Mouse (Mus musculus) brain, embryonic 14.5 days (tissue): ENCODE measurements at regions not wholly inside any gene's neighbourhood (a gene's known extent, or its start where the extent isn't known, plus 50 kb on each side); places are given as distances from the start of the nearest gene placed in this dataset.

Source experiments
- DNase-seq: peaks from one replicate; pipeline ENCODE4 v3.0.0-alpha.2; 2011; ENCODE audit warnings: low read depth
- CTCF ChIP-seq: fragments of 200-500 bp; IDR thresholded peaks from 2 replicates; pipeline ENCODE4 v1.5.1; 2012; ENCODE audit warnings: inconsistent platforms, mild to moderate bottlenecking, moderate library complexity, borderline replicate concordance; ENCODE audit not compliant: insufficient read depth, insufficient read length; ENCODE audit errors: extremely low read depth
- POLR2A ChIP-seq: fragments of 200-500 bp; IDR thresholded peaks from 2 replicates; pipeline ENCODE4 v1.6.1; 2012; ENCODE audit warnings: mild to moderate bottlenecking, inconsistent platforms, borderline replicate concordance; ENCODE audit not compliant: poor library complexity, insufficient read depth, insufficient read length, severe bottlenecking; ENCODE audit errors: extremely low read depth

DNA sequence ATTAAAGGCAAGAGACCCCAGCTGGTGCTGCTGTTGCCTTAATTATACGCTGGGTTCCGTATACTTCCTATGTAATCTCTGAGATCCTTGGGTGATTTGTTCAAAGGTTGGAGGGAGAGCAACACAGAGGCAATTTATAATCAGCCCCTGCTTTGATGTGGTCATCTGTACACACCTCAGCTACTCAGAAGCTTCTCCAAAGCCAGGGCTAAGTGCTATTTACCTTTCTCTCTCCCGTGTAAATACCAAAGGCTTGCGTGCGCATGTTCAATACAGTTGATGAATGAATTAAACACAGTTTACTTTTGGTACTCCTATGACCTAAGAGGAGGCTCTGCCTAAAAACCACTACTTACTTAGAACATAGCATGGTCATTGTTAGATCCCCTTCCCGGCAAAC lies 93.8 kb upstream of the Frmd6 start:
- no peak for DNase-seq
- TF ChIP-seq CTCF (no peak), POLR2A (no peak)

DNA sequence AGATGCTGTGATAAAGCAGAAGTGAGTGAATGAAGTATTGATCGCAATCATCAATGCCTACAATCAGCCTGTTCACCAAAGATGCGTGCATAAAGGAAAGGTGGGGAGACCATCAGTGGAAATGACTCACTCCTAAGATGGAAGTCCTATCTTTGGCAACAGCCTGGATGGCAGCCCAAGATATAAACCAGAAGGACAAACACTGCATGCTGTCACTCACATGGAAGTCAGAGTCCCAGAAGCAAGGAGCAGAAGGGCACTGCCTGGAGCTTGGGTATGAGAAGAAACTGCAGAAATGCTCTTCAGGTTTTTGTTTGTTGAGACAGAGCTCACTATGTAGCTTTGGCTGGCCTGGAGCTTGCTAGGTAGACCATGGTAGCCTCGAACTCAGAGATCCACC lies 92.7 kb upstream of the Frmd6 start:
- TF ChIP-seq POLR2A = no peak
- TF ChIP-seq CTCF = no peak
- DNase-seq = no peak

DNA sequence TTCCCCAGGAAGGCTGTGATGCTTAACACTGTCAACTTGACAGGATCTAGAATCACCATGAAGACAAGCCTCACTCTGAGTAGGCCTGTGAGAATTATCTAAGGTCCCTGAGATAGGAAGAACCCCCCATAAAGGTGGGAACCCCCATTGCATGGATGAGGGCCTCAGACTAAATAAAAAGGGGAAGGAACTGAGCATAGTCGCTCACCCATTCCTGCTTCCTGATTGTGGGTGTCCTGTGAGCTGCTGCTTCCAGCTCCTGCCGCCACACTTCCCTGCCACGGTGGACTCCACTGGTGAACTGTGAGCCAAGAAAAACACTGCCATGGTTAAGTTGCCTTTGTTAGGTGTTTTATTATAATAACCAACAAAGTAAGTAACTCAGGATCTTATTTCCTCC lies 86.8 kb upstream of the Frmd6 start:
- TF ChIP-seq CTCF (no peak), POLR2A (no peak)
- no peak for DNase-seq

DNA sequence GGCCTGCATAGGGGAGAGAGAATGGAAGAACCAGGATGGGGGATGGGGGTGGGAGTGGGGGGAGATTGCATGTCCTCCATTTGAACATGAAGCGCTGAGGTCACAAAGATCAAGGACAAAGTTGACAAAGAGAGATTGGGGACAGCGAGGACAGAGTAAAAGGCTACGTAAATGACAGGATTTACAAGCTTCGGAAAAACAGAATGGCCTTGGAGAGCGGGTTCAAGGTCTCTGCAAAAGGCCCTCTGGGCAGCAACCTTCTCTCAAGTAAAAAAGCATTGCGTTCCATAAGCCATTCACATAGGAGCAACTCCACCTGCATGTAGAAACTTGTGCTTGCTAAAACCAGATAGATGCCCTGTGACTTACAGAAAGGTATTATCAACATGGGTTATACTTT lies 86.0 kb upstream of the Frmd6 start:
- TF ChIP-seq POLR2A = no peak
- no peak for TF ChIP-seq CTCF
- DNase-seq = no peak

DNA sequence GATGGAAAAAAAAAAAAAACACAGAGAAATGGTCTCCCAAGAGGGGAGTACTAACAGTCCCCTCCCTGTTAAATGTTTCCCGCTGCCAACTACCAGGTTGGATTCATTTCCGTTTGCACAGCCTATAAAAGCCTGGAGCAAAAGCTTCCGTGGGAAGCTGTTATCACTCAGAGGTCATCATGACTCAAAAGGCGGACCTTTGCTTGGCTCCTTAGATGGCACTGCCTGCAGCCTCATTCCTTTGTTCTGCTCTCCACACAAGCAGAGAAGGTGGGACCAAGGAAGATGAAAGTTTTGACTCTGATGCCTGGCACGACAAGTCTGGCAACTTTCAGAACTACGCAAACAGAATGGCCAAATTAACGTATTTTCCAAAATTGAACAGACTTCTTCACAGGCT lies 85.5 kb upstream of the Frmd6 start:
- DNase-seq = no peak
- TF ChIP-seq POLR2A = no peak
- no peak for TF ChIP-seq CTCF

DNA sequence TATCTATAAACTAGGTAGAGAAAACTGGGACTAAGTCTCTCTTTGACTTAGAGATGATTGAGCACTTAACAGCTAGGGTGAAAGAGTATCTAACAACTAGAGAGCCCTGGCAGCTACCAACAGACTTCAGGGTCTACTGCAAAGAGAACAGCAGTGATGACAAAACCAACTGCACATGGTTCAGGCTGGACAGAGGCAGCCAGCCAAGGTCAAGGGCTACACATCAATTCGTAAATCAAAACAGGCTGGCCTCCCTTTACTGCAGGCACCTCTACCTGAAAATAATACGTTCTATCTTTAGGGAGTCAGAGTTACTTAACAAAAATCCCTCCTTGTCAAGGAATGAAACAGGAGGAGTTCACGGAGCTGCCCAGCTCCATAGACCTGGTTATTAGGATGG lies 82.5 kb upstream of the Frmd6 start:
- DNase-seq = no peak
- TF ChIP-seq CTCF (no peak), POLR2A (no peak)

DNA sequence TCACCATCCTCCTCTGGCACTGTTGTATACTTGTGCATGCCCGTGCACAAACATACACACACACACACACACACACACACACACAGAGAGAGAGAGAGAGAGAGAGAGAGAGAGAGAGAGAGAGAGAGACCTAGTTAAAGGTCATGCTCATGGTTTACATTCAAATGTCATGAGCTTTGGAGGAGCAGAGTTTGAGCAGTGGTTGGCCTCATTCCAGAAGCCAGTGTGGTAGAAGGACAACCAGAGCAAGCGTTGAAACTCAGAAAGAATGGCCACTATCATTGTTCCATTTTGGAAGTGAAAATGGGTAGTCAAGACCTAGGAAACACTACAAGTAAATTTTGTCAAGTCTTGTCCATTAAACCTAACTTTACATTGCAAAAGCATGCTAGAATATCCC lies 79.6 kb upstream of the Frmd6 start:
- no peak for TF ChIP-seq POLR2A
- no peak for TF ChIP-seq CTCF
- DNase-seq = no peak

DNA sequence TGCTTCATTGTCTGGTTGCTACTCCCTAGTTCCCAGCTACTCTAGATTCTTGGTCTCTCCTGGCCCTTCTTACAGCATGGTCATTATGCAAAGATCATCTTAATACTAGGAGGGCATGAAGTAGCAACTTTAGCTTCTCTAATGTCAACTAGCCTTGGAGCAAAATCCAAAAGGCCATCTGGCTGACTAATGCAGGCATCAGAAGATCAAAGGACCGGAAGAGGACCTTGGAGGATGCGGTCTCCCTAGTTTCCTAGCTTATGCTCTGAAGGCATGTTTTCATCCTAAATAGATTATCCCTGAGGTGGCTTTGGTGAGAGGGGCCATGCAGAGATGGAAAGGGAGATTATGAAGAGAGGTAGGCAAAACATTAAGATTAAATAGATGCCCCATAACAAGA lies 75.7 kb upstream of the Frmd6 start:
- TF ChIP-seq POLR2A (no peak), CTCF (no peak)
- no peak for DNase-seq

DNA sequence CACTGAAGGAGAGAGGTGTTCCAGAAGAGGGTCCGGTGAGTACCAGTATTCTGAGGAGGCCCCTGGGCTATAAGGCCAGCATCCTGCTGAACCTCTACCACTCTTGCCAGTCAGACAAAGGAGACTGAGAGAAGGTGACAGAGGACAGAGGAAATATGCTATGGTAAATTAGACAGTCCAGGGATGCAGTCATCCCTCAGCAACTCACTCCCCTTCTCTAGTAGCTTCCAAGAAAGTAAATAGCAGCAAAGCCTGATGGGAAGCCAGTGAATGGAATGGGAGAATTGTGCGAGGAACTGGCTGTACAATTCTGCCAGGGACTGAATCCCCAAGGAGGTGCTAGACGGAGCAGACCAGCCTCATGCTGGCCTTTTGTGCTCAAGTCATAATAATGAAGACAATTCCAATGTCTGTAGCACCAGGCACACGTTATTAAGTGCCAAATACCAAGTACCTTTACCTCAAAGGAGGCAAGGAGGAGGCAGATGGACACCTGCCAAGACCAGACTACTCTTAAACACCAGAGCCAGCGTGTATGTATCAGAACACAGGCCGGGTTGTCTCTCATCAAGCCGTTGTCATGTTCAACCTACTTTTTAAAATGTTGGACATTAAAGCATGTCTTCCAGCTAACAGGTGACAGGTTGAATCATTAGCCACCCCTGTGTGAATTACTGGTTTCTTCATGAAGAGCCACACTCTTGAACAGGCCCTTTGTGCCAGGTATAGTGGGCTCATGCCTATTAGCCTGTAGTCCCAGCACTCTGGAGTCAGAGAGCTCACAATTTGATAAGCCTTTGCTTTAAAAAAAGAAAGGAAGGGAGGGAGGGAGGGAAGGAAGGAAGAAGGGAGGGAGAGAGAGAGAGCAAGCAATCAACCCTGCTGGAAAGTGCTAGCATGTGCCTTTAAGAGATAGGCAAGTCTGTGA lies 74.4 kb upstream of the Frmd6 start:
- TF ChIP-seq CTCF (no peak), POLR2A (no peak)
- DNase-seq = peak; percentile 73

DNA sequence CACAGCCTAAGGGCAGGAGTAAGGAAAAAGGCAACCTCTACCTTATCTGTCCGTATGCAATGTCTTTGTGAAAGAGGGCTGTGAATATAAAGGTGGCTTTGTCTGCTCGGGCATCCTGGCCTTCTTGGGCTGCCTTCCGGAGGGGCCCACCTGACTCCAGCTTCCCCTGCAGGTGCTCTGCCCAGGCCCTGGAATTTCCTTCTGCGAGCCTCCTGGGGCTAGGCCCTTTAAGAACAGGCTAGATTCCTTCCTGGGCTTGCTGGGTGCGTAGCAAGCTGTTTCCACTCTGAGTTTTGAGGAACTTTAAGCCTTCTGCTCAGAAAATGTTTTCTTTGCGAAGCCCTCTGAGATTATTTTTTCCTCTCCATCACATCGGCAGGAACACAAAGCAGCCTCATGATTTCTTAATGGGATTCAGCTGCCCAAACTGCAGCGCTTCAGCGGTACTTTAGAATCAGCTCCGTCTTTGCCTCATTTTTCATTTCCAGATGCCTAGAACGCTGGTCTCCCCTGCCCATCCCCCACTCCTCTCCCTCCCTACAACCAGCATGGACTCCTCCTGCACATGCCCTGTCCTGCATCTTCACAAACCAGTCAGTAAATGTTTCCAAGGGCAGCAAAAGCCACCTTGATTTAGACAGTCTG lies 72.9 kb upstream of the Frmd6 start:
- DNase-seq = peak; percentile 61
- no peak for TF ChIP-seq CTCF
- no peak for TF ChIP-seq POLR2A

DNA sequence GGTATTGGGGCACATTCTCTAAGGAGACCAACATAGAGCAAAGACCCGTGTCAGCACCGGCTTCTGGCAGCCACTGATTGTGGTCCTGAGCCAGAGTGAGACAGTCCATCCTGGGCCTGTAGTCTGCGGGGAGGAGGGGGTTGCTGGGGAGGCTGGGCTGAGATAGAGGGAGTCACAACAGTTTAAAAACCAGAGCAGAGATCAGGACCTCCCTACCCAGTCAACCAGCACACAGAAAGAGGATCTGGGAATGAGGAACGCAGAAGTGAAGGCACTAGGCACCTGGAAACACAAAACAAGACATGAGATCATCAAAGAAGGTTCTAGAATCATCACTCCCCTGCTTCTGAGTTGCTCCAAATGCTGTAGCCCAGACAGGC lies 72.4 kb upstream of the Frmd6 start:
- no peak for DNase-seq
- TF ChIP-seq CTCF (no peak), POLR2A (no peak)

DNA sequence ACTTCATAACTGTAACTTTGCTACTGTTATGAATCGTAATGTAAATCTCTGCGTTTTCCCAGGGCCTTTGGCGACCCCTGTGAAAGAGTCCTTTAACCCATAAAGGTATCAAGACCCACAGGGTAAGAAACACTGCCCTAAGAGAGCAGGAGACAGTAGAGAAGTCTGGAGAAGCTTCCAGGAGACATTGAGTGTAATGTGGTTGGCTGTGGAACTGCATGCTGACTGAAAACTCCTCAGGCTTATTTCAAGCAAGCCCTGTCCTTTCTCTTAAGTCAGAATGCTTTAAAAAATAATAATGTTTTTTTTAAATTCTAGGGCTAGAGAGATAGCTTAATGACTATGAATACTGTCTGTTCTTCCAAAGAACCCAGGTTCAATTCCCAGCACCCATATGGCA lies 71.9 kb upstream of the Frmd6 start:
- TF ChIP-seq POLR2A (no peak), CTCF (peak; percentile 26; the same call in 1 of the 2 replicates)
- no peak for DNase-seq
